Comparison of ENCODE assay signal across 21 mouse cellular contexts in genomic region chr9:47445332-47445731, GRCm38 (mm10).
A peak's percentile ranks its signal among the peaks of the same experiment; 100 is the strongest.
DNase-seq lines count a peak whose midpoint lies in the region; ATAC-seq and TF ChIP-seq lines count a peak whose summit lies in the region.
"Had no signal": no experiment of that assay in that cellular context is flagged by ENCODE, and none has a peak within 500 bp of the region (broad histone marks: within the 10 kb centered on the region; RNA-seq: fewer than 3 reads in every experiment).

No protein-coding gene starts in this region.

- no peak overlapping the region for H3K4me3 ChIP-seq in olfactory bulb, adult 2 months (ENCODE audit: insufficient read depth, low read depth, low read length)
- H3K4me3 ChIP-seq: embryonic facial prominence, embryonic 13.5 days; forebrain, embryonic 12.5 days; gastrocnemius, adult 2 months; hindbrain, embryonic 13.5 days had no signal

- no peak for DNase-seq in frontal cortex, postnatal 14 days (ENCODE audit: low spot score in 2 of 2)
- DNase-seq in left cerebral cortex, adult 18-20 months (ENCODE audit: low spot score in 2 of 2), result peak; percentile 8 to 15
- no peak for DNase-seq in left cerebral cortex, postnatal 10 days (ENCODE audit: extremely low spot score in 1 of 2, low spot score in 2 of 2)
- DNase-seq in right cerebral cortex, postnatal 25 days, result peak; percentile 10
- DNase-seq in right cerebral cortex, postnatal 36 days (ENCODE audit: low spot score in 2 of 2), result no peak
- DNase-seq in neural tube, embryonic 10.5 days (ENCODE audit: extremely low spot score, low spot score), result no peak
- DNase-seq: adrenal gland, postnatal 10 days; cerebellum, adult 18-20 months; cerebellum, adult 9-11 months; cerebellum, postnatal 36 days; gastrocnemius, adult 2 months; gastrocnemius, postnatal 25 days; heart, postnatal 10 days; heart, postnatal 4 days had no signal

- ATAC-seq in frontal cortex, adult (ENCODE audit: low TSS enrichment), result peak; percentile 34; the same call in 1 of the 2 replicates
- ATAC-seq: forebrain, embryonic 16.5 days; hindbrain, postnatal 0 days had no signal

- peak overlapping the region; percentile 18 for H3K27ac ChIP-seq in olfactory bulb, adult 2 months (ENCODE audit: insufficient read depth, low read depth, low read length)
- H3K27ac ChIP-seq: embryonic facial prominence, embryonic 13.5 days; forebrain, embryonic 12.5 days; gastrocnemius, adult 2 months; hindbrain, embryonic 13.5 days; hindbrain, postnatal 0 days had no signal

- H3K4me1 ChIP-seq in olfactory bulb, adult 2 months (ENCODE audit: control insufficient read depth, insufficient read depth, low read length), result peaks cover 3% of the 10 kb centered on the region; the same call in 1 of the 2 replicates
- H3K4me1 ChIP-seq: forebrain, embryonic 12.5 days had no signal

- intact Hi-C loops in left cerebral cortex, postnatal 10 days (cut with DNase I), result no loop called here

- no peak for TF ChIP-seq CTCF in olfactory bulb, adult 2 months (IDR thresholded peaks at IDR 0.05; ENCODE audit: insufficient read depth, low read depth, low read length)

- WGBS in olfactory bulb, adult 2 months, result 33% methylated on average over 6 of the region's 6 CpGs

- TF ChIP-seq POLR2A in olfactory bulb, adult 2 months (IDR thresholded peaks at IDR 0.05; ENCODE audit: insufficient read depth, low read depth, low read length), result no peak

Comparison
In these comparisons a context has a peak if more than half of its experiments do, and no peak if none do; other contexts are left out.
1. DNase-seq: peak in left cerebral cortex, adult 18-20 months (2 of 2) and right cerebral cortex, postnatal 25 days (single experiment); none in frontal cortex, postnatal 14 days (0 of 2), left cerebral cortex, postnatal 10 days (0 of 2), right cerebral cortex, postnatal 36 days (0 of 2) and neural tube, embryonic 10.5 days (single experiment).